Mouse (Mus musculus): ENCODE measurements at regions not wholly inside any gene's neighbourhood (a gene's known extent, or its start where the extent isn't known, plus 50 kb on each side); places are given as distances from the start of the nearest gene placed in this dataset.
A peak's percentile ranks its signal among the peaks of the same experiment; 100 is the strongest.

DNA sequence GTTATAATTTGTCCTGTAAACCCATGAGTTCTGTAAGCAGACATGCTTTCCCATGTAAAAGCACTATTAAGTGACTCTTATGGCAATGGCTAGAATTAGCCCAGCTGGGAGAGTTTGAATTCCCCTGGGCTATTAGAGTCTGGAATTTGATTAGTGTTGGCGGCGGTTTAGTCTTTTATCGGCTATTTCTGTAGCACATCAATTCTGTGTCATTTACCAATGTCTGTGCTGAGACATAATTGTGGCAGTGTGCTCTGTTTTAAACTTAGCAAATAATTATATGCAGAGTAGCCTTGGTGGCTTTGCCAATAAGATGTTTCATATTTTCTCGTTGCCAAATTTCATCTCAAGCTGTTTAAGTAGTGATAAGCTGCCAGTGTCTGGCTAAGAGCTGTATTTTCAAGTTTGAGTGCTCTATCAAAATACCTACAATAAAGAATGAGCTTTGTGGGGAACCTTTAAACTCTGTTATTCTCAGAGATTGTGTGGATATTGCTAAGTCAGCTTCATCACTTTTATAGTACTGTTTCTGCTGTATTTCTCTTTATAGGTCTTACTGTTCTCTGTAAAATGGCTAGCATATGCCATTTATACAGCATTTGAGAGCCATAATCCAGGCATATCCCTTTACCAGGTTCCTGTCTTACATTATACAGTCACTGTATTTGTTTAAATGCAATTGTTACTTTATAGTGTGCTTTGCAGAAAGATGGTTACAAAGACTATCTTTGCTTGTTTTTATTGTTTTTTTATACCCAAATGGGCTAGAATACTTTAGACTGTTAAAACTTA lies 466.7 kb downstream of the Plod2 start:
- Histone ChIP-seq H3K27me3 (replicated peaks) (no peaks in the 10 kb centered on the region), H3K4me1 (replicated peaks) (no peaks in the 10 kb centered on the region), H3K27ac (no peak overlapping the region), H3K4me3 (replicated peaks) (no peak overlapping the region), H3K9me3 (no peaks in the 10 kb centered on the region), H3K4me2 (replicated peaks) (no peak overlapping the region), H3K9ac (no peak overlapping the region), H3K36me3 (no peaks in the 10 kb centered on the region)
- 75% methylated on average over 4 of the region's 4 CpGs for WGBS
- no peak for ATAC-seq

- 86% methylated on average over 10 of the region's 10 CpGs for WGBS
- ATAC-seq, result no peak
Measured at GRCm38 (mm10) chr9:93044298-93044912, 502.4 kb downstream of the Plod2 start.

DNA sequence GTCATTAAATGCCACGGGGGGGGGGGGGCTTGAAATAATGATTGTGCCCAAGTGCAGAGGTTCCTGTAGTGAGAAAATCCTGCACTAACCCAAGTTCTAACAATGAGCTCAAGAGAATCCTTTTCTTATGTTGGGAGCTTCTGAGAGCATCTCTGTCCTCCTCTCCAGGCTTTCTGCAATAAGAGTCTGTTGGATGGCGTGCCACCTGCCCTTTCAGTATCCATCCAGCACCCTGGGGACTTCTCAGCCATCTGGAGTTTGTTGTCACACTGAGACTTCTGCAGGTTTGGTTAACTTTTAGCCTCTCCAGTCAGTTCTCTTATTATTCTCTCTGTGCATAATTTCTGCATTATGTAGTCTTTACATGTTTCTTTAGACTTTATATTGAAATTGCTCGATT lies 530.1 kb downstream of the Plod2 start:
- H3K4me2 ChIP-seq (replicated peaks), result no peak overlapping the region
- no peak overlapping the region for H3K27ac ChIP-seq
- H3K36me3 ChIP-seq, result no peaks in the 10 kb centered on the region
- no peaks in the 10 kb centered on the region for H3K9me3 ChIP-seq
- WGBS, result 72% methylated on average over 3 of the region's 3 CpGs
- H3K4me1 ChIP-seq (replicated peaks), result no peaks in the 10 kb centered on the region
- no peak for ATAC-seq
- H3K9ac ChIP-seq, result no peak overlapping the region
- no peaks in the 10 kb centered on the region for H3K27me3 ChIP-seq (replicated peaks)
- H3K4me3 ChIP-seq (replicated peaks), result no peak overlapping the region

More at GRCm38 (mm10) chr9:93044298-93044912, 502.4 kb downstream of the Plod2 start:
- no peaks in the 10 kb centered on the region for H3K9me3 ChIP-seq
- no peaks in the 10 kb centered on the region for H3K36me3 ChIP-seq
- H3K4me3 ChIP-seq (replicated peaks), result no peak overlapping the region
- H3K27ac ChIP-seq, result no peak overlapping the region
- H3K4me1 ChIP-seq (replicated peaks), result no peaks in the 10 kb centered on the region
- H3K9ac ChIP-seq, result no peak overlapping the region
- no peaks in the 10 kb centered on the region for H3K27me3 ChIP-seq (replicated peaks)
- H3K4me2 ChIP-seq (replicated peaks), result no peak overlapping the region

- Histone ChIP-seq H3K27me3 (replicated peaks) (no peaks in the 10 kb centered on the region), H3K9me3 (no peaks in the 10 kb centered on the region), H3K4me3 (replicated peaks) (no peak overlapping the region), H3K4me1 (replicated peaks) (no peaks in the 10 kb centered on the region), H3K9ac (no peak overlapping the region), H3K4me2 (replicated peaks) (no peak overlapping the region), H3K36me3 (no peaks in the 10 kb centered on the region), H3K27ac (no peak overlapping the region)
- ATAC-seq, result no peak
- WGBS, result 74% methylated on average over 1 of the region's 1 CpGs
Measured at GRCm38 (mm10) chr9:93083114-93083513, 541.1 kb downstream of the Plod2 start.

- Histone ChIP-seq H3K27ac (no peak overlapping the region), H3K27me3 (replicated peaks) (no peaks in the 10 kb centered on the region), H3K9me3 (no peaks in the 10 kb centered on the region), H3K4me1 (replicated peaks) (no peaks in the 10 kb centered on the region), H3K4me2 (replicated peaks) (no peak overlapping the region), H3K9ac (no peak overlapping the region), H3K4me3 (replicated peaks) (no peak overlapping the region), H3K36me3 (no peaks in the 10 kb centered on the region)
- WGBS, result 91% methylated on average over 1 of the region's 1 CpGs
- no peak for ATAC-seq
Measured at GRCm38 (mm10) chr9:93098008-93098581, 556.1 kb downstream of the Plod2 start.

DNA sequence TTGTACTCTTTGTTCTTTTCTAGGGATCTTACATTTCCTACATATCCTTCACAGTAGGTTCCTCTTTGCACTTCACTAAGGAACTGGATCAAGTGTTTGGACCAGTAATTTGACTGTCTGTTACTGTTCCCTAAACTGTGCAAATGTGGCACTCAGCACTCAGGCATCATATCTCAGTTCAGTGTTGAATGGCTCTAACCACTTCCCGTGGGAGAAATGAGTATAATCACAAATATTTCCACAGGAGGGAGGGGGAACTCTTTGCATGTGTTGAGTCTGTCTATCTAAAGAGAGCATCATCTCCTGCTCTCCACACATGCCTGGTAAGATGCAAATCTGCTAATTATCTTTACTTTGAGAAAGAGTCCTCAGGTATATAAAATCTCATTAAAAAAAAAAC lies 588.5 kb downstream of the Plod2 start:
- no peak overlapping the region for H3K4me3 ChIP-seq (replicated peaks)
- no peak overlapping the region for H3K4me2 ChIP-seq (replicated peaks)
- no peak for ATAC-seq
- no peaks in the 10 kb centered on the region for H3K27me3 ChIP-seq (replicated peaks)
- no peak overlapping the region for H3K9ac ChIP-seq
- H3K27ac ChIP-seq, result no peak overlapping the region
- H3K9me3 ChIP-seq, result no peaks in the 10 kb centered on the region
- no peaks in the 10 kb centered on the region for H3K36me3 ChIP-seq
- WGBS, result 66% methylated on average over 1 of the region's 1 CpGs
- H3K4me1 ChIP-seq (replicated peaks), result no peaks in the 10 kb centered on the region

GRCm38 (mm10) chr9:93131620-93132200 lies 589.7 kb downstream of the Plod2 start:
- Histone ChIP-seq H3K4me2 (replicated peaks) (no peak overlapping the region), H3K27me3 (replicated peaks) (no peaks in the 10 kb centered on the region), H3K36me3 (no peaks in the 10 kb centered on the region), H3K9ac (no peak overlapping the region), H3K4me1 (replicated peaks) (no peaks in the 10 kb centered on the region), H3K4me3 (replicated peaks) (no peak overlapping the region), H3K27ac (no peak overlapping the region), H3K9me3 (no peaks in the 10 kb centered on the region)
- no peak for ATAC-seq

GRCm38 (mm10) chr9:93136349-93136748 lies 594.3 kb downstream of the Plod2 start:
- ATAC-seq, result no peak
- H3K27me3 ChIP-seq (replicated peaks), result no peaks in the 10 kb centered on the region
- H3K9me3 ChIP-seq, result no peaks in the 10 kb centered on the region
- H3K4me2 ChIP-seq (replicated peaks), result no peak overlapping the region
- H3K4me1 ChIP-seq (replicated peaks), result no peaks in the 10 kb centered on the region
- H3K27ac ChIP-seq, result no peak overlapping the region
- no peaks in the 10 kb centered on the region for H3K36me3 ChIP-seq
- H3K9ac ChIP-seq, result no peak overlapping the region
- no peak overlapping the region for H3K4me3 ChIP-seq (replicated peaks)
- WGBS, result 81% methylated on average over 1 of the region's 1 CpGs

- Histone ChIP-seq H3K36me3 (no peaks in the 10 kb centered on the region), H3K27ac (no peak overlapping the region), H3K9ac (no peak overlapping the region), H3K4me3 (replicated peaks) (no peak overlapping the region), H3K4me2 (replicated peaks) (no peak overlapping the region), H3K4me1 (replicated peaks) (no peaks in the 10 kb centered on the region), H3K27me3 (replicated peaks) (no peaks in the 10 kb centered on the region), H3K9me3 (no peaks in the 10 kb centered on the region)
- no peak for ATAC-seq
Measured at GRCm38 (mm10) chr9:93170071-93170470, 628.0 kb downstream of the Plod2 start.

DNA sequence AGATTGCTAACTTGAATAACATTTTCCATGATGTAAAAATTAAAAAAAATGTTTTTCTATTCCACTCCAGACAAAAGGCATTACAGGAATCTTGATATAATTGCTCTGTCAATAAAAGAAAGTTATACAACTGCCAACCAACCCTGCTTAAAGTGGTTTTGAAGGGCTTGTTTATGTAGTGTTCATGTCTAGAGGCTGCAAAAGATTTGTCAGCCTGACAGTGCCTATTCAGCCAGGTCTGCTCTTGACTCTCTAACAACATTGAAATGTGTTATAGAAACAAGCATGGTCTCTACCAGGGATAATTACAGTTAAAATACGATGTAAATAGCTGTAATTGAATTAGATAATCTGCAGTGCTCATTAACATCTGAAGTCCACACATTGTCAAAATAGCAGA lies 644.6 kb downstream of the Plod2 start:
- H3K9ac ChIP-seq, result no peak overlapping the region
- H3K9me3 ChIP-seq, result no peaks in the 10 kb centered on the region
- no peak overlapping the region for H3K27ac ChIP-seq
- H3K4me1 ChIP-seq (replicated peaks), result no peaks in the 10 kb centered on the region
- no peaks in the 10 kb centered on the region for H3K27me3 ChIP-seq (replicated peaks)
- 45% methylated on average over 1 of the region's 1 CpGs for WGBS
- H3K36me3 ChIP-seq, result no peaks in the 10 kb centered on the region
- ATAC-seq, result no peak
- H3K4me3 ChIP-seq (replicated peaks), result no peak overlapping the region
- no peak overlapping the region for H3K4me2 ChIP-seq (replicated peaks)

GRCm38 (mm10) chr9:93232562-93232961 lies 690.5 kb downstream of the Plod2 start:
- Histone ChIP-seq H3K27me3 (replicated peaks) (no peaks in the 10 kb centered on the region), H3K4me3 (replicated peaks) (no peak overlapping the region), H3K9me3 (no peaks in the 10 kb centered on the region), H3K9ac (no peak overlapping the region), H3K4me1 (replicated peaks) (no peaks in the 10 kb centered on the region), H3K4me2 (replicated peaks) (no peak overlapping the region), H3K36me3 (no peaks in the 10 kb centered on the region), H3K27ac (no peak overlapping the region)
- no peak for ATAC-seq

DNA sequence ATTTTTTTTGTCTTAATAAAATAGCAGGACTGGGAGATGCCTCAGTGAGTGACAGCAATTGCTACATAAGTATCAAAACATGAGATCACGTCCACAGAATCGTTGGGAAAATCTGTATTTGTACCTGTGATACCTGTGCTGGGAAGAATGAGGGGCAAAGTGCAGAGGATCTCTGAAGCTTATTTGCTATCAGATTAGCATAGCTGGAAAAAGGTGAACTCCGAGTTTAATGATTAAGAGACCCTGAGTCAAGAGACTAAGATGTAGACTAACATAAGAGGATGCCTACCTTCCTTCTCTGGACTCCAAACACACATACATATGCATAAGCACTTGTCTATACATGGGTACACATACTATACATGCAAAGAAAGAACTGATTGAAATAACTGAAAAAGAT lies 710.1 kb downstream of the Plod2 start:
- H3K4me2 ChIP-seq (replicated peaks), result no peak overlapping the region
- 54% methylated on average over 3 of the region's 3 CpGs for WGBS
- H3K4me3 ChIP-seq (replicated peaks), result no peak overlapping the region
- H3K27me3 ChIP-seq (replicated peaks), result no peaks in the 10 kb centered on the region
- no peak overlapping the region for H3K9ac ChIP-seq
- H3K27ac ChIP-seq, result no peak overlapping the region
- H3K9me3 ChIP-seq, result no peaks in the 10 kb centered on the region
- no peaks in the 10 kb centered on the region for H3K4me1 ChIP-seq (replicated peaks)
- ATAC-seq, result peak; percentile 86
- no peaks in the 10 kb centered on the region for H3K36me3 ChIP-seq

All from intestine, embryonic 15.5 days (tissue).